Mouse (Mus musculus): ENCODE results near the gene Notch4. TPM values are rescaled to one million over a fixed set of nuclear protein-coding genes. Genes with fewer than 3 reads are reported as not detected.

Notch4 gene
- total RNA-seq, 2 experiments from 2014 or later, result 9.1 to 18.3 TPM

DNA sequence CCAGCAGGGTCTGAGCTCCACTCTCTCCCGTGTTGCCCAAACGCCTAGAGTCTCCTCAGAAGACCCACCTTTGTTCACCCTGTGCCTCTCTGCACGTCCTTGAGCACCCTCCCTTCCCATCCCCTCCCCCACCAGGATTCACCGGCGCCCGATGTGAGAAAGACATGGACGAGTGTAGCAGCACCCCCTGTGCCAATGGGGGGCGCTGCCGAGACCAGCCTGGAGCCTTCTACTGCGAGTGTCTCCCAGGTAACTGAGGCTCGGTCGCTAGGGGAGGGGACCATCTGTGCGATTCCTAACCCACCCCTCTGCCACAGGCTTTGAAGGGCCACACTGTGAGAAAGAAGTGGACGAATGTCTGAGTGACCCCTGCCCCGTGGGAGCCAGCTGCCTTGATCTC lies 8.3 kb downstream of the Notch4 start:
- Histone ChIP-seq H3K4me3 (no peak overlapping the region), H3K27ac (no peak overlapping the region)
- TF ChIP-seq CTCF (IDR thresholded peaks at IDR 0.05), result no peak
- DNase-seq (ENCODE audit: extremely low spot score in 1 of 2, low spot score in 2 of 2), result no peak
- intact Hi-C loops (cut with DNase I), result no loop called here

DNA sequence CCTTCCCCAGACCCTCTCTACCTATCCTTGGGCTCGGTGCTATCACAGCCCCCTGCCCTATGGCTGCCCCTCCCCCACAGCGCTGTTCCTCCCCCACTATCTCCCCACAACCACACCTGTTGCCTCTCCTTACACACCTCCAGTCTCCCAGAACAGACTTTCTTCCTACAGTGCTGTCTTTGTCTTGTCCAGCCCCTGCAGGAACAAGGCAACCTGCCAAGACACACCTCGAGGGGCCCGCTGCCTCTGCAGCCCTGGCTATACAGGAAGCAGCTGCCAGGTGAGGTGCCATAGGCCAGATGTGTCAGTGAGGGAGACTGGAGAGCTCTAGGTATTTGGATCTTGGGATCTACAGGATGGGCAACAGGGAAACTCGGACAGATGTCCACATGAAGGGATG lies 12.5 kb downstream of the Notch4 start:
- DNase-seq (ENCODE audit: extremely low spot score in 1 of 2, low spot score in 2 of 2), result no peak
- intact Hi-C loops (cut with DNase I), result no loop called here
- TF ChIP-seq CTCF (IDR thresholded peaks at IDR 0.05), result no peak
- no peak overlapping the region for H3K4me3 ChIP-seq
- no peak overlapping the region for H3K27ac ChIP-seq

DNA sequence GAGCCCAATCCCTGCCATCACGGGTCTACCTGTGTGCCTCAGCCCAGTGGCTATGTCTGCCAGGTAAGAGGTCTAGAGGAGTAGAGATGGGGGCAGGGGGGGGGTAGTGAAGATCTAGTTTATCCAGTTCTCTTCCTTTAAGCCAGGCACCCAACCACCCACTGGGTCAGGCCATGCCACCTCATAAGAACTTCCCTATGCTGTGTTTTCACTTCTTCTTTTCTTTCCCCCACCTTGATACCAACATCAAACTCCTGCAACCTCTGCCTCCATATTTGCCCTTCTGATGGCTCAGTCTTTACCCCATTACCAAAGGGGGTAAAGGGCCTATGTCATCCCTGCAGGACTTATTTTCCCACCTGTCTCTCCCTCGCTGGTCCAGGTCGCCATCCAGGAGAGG lies 14.0 kb downstream of the Notch4 start:
- Histone ChIP-seq H3K4me3 (no peak overlapping the region), H3K27ac (no peak overlapping the region)
- no peak for DNase-seq (ENCODE audit: extremely low spot score in 1 of 2, low spot score in 2 of 2)
- intact Hi-C loops (cut with DNase I), result no loop called here
- TF ChIP-seq CTCF (IDR thresholded peaks at IDR 0.05), result no peak

DNA sequence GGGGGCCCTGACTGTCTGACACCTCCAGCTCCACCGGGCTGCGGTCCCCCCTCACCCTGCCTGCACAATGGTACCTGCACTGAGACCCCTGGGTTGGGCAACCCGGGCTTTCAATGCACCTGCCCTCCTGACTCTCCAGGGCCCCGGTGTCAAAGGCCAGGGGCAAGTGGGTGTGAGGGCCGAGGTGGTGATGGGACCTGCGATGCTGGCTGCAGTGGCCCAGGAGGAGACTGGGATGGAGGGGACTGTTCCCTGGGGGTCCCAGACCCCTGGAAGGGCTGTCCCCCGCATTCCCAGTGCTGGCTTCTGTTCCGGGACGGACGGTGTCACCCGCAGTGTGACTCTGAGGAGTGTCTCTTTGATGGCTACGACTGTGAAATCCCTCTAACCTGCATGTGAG lies 18.5 kb downstream of the Notch4 start:
- intact Hi-C loops (cut with DNase I), result no loop called here

DNA sequence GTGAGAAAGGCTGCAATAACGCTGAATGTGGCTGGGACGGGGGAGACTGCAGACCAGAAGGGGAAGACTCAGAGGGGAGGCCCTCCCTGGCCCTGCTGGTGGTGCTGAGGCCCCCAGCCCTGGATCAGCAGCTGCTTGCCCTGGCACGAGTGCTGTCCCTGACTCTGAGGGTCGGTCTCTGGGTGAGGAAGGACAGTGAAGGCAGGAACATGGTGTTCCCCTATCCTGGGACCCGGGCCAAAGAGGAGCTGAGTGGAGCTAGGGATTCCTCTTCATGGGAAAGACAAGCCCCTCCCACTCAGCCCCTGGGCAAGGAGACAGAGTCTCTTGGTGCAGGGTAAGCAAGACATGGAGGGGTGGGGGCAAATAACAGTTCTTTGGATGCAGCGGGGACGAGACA lies 19.3 kb downstream of the Notch4 start:
- intact Hi-C loops (cut with DNase I), result no loop called here
- no peak for TF ChIP-seq CTCF (IDR thresholded peaks at IDR 0.05)
- Histone ChIP-seq H3K4me3 (no peak overlapping the region), H3K27ac (no peak overlapping the region)
- no peak for DNase-seq (ENCODE audit: extremely low spot score in 1 of 2, low spot score in 2 of 2)

More for the DNA sequence above, 18.5 kb downstream of the Notch4 start:
- H3K4me3 ChIP-seq, result no peak overlapping the region
- no peak for DNase-seq (ENCODE audit: extremely low spot score in 1 of 2, low spot score in 2 of 2)
- H3K27ac ChIP-seq, result no peak overlapping the region
- TF ChIP-seq CTCF (IDR thresholded peaks at IDR 0.05), result no peak

DNA sequence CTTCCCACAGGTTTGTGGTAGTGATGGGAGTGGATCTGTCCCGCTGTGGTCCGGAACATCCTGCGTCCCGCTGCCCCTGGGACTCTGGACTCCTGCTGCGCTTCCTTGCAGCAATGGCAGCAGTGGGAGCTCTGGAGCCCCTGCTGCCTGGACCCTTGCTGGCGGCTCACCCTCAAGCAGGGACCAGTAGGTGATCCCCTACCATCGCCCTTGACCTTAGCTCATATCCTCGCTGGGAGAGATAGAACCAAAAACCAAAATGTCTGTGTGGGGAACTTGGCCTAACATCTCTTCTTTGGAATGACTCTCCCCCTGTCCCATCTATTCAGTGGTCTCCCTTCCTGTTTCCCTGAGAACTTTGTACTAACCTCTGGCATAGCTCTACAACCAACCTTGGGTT lies 19.8 kb downstream of the Notch4 start:
- Histone ChIP-seq H3K4me3 (no peak overlapping the region), H3K27ac (no peak overlapping the region)
- intact Hi-C loops (cut with DNase I), result no loop called here
- DNase-seq (ENCODE audit: extremely low spot score in 1 of 2, low spot score in 2 of 2), result no peak
- no peak for TF ChIP-seq CTCF (IDR thresholded peaks at IDR 0.05)

DNA sequence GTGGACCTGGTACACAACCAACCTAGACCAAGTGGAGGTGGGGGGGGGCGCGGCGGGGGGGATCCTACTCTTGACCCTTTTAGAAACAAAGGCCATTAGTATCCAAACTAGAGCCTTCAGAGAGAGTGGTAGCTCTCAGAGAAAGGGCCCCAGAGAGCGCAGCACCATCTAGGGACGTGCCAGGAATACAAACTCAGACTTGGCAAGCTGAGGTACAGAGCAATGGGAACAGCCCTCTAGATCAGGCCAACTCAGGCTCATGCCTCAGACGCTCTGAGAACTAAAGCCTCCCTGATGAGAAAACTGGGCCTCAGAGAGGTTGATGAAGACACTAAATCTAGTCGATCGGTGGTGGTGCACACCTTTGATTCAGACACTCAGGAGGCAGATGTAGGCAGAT lies 21.1 kb downstream of the Notch4 start:
- H3K4me3 ChIP-seq, result no peak overlapping the region
- H3K27ac ChIP-seq, result no peak overlapping the region
- peak in 1 of 2 experiments; percentile 31 for DNase-seq (ENCODE audit: extremely low spot score in 1 of 2, low spot score in 2 of 2)
- intact Hi-C loops (cut with DNase I), result loop anchor here (5.0 kb wide), 1 partner anchor 463 kb away; the partner anchor contains the start of gene Brd2
- TF ChIP-seq CTCF (IDR thresholded peaks at IDR 0.05), result no peak

DNA sequence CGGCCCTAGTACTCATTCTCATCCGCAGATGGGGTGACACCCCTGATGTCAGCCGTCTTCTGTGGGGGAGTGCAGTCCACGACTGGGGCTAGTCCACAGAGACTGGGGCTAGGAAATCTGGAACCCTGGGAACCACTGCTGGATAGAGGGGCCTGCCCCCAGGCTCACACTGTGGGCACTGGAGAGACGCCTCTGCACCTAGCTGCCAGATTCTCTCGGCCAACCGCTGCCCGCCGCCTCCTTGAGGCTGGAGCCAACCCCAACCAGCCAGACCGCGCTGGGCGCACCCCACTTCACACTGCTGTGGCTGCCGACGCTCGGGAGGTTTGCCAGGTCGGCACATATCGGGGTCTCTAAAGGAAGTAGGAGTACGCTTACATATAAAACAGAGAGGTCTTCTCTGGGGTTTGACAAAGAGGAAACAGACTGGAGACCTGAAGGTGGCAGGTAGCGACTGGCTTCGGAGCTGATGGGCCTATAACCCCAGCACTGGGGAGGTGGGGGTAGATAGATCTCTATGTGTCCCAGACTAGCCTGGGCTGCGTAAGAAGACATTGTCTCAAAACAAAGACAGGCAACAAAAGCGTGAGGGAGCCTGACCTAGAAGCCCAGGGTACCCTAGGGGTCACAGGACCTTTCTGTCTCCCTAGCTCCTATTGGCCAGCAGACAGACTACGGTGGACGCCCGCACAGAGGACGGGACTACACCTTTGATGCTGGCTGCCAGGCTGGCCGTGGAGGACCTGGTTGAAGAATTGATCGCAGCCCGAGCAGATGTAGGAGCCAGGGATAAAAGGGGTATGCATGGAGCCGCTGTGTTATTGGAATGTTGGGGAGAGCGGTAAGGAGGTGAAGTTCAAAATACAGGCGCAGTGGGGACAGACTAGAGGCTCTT lies 22.1 kb downstream of the Notch4 start:
- peak overlapping the region; percentile 94 for H3K4me3 ChIP-seq
- no peak for TF ChIP-seq CTCF (IDR thresholded peaks at IDR 0.05)
- DNase-seq (ENCODE audit: extremely low spot score in 1 of 2, low spot score in 2 of 2), result peak in 1 of 2 experiments; percentile 33
- H3K27ac ChIP-seq, result peak overlapping the region; percentile 98
- intact Hi-C loops (cut with DNase I), result loop anchor here (5.0 kb wide), 1 partner anchor 464 kb away; the partner anchor contains the start of gene Brd2

DNA sequence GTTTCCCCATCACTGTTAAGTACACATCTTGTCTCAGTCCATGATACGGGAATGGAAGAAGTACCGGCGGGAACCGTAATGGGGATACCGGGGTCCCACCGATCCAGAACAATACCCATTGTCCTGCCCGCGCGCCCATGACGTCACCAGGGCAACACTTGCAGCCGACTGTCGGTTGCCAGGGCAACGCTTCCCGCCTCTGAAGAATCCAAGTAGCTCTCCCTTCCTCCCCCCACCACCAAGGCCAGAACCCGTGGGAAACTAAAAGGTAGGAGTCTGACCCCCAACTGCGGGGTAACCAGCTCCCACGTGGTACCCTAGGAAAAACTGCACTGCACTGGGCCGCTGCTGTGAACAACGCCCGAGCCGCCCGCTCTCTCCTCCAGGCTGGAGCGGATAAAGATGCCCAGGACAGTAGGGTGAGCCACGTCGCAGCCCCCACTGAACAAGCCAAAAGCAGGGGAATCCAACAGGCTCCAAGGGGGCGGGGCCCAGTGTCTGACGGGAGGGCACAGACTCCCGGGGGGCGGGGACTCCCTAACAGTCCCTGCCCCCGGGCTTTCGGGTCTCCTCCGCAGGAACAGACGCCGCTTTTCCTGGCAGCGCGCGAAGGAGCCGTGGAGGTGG lies 22.8 kb downstream of the Notch4 start:
- intact Hi-C loops (cut with DNase I), result loop anchor here (5.0 kb wide), 1 partner anchor 465 kb away; the partner anchor contains the start of gene Brd2
- peak overlapping the region; percentile 94 for H3K4me3 ChIP-seq
- TF ChIP-seq CTCF (IDR thresholded peaks at IDR 0.05), result no peak
- peak overlapping the region; percentile 98 for H3K27ac ChIP-seq
- peak; percentile 86 to 88 for DNase-seq (ENCODE audit: extremely low spot score in 1 of 2, low spot score in 2 of 2)

DNA sequence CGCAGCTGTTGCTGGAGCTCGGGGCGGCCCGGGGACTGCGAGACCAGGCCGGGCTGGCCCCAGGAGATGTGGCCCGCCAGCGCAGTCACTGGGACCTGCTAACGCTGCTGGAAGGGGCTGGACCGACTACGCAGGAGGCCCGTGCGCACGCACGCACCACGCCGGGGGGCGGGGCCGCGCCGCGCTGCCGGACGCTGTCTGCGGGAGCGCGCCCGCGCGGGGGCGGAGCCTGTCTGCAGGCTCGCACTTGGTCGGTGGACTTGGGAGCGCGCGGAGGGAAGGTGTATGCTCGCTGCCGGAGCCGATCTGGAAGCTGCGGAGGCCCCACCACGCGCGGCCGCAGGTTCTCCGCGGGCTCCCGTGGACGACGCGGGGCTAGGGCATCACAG lies 23.3 kb downstream of the Notch4 start:
- intact Hi-C loops (cut with DNase I), result loop anchor here (5.0 kb wide), 1 partner anchor 465 kb away; the partner anchor contains the start of gene Brd2
- TF ChIP-seq CTCF (IDR thresholded peaks at IDR 0.05), result no peak
- DNase-seq (ENCODE audit: extremely low spot score in 1 of 2, low spot score in 2 of 2), result peak; percentile 98 to 99
- peak overlapping the region; percentile 98 for H3K27ac ChIP-seq
- peak overlapping the region; percentile 94 for H3K4me3 ChIP-seq

DNA sequence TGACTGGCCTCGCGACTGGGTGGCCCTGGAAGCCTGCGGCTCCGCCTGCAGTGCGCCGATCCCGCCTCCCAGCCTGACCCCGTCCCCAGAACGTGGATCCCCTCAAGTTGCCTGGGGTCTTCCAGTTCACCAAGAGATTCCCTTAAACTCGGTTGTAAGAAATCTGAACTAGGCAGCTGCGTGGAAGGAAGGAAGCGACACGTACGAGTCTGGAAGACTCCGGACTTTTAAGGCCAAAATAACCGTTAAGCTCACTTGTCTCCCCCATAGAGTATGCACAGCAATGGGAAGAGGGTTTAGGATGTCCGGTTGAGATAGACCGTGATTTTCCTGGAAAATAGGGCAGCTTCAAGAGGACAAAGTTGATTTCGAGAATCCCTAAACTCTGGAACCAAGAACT lies 23.7 kb downstream of the Notch4 start:
- peak overlapping the region; percentile 94 for H3K4me3 ChIP-seq
- DNase-seq (ENCODE audit: extremely low spot score in 1 of 2, low spot score in 2 of 2), result no peak
- intact Hi-C loops (cut with DNase I), result loop anchor here (5.0 kb wide), 1 partner anchor 466 kb away; the partner anchor contains the start of gene Brd2
- H3K27ac ChIP-seq, result peak overlapping the region; percentile 98
- TF ChIP-seq CTCF (IDR thresholded peaks at IDR 0.05), result no peak

DNA sequence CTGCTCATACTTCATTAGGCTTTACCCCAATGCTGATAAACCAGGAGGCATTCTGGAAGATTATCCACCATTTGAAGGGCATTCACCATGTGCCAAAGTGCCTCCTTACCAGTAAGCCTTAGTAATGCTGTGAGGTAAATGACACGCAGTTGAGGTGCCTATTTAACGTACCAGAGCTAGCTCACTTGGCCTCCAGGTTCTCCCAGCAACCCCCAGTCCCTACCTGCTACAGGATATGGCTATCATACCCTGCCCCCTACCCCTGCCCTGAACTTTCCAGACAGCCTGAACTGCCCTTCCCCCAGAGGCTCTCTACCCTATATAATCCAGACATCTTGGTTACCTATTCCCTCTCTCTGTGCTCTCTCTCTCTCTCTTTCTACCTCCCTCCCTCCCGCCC lies 24.7 kb downstream of the Notch4 start:
- no peak for TF ChIP-seq CTCF (IDR thresholded peaks at IDR 0.05)
- intact Hi-C loops (cut with DNase I), result loop anchor here (5.0 kb wide), 1 partner anchor 466 kb away; the partner anchor contains the start of gene Brd2
- Histone ChIP-seq H3K4me3 (no peak overlapping the region), H3K27ac (no peak overlapping the region)
- DNase-seq (ENCODE audit: extremely low spot score in 1 of 2, low spot score in 2 of 2), result no peak
